ENCODE assay signal across 10 mouse cellular contexts in the genomic region with DNA sequence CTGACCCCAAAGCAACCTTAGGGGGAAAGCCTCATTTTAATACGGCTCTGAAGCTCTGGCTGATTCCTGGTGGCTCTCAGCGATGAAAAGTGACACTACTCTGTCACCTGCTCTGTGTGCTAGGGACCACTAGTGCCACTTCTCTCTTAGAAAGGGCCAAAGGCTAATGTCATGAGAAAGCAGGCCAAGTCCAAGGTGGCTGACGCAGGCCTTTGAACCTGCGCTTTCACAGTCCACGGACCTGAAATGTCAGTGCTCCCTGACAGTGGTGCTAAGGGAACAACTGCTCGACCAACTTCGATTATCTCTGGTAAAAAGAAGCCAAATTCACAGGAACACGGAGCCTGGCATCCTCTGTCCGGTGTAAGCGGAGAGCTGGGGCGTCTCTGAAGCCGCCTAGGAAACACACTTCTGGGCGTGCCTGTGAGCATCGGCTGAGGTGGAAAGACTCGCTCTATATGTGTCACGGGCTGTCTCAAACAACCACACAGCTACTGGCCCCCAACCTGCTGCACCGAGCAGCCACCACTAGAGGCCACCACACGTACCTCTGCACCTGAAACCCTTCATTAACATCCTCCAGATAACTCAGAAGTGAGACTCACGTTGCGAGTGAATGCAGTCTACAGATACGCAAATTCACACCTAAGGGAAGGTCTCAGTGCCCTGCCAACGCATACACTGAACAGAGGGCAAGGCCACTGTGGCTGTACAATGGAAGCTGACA.
DNase-seq lines count a peak whose midpoint lies in the region; ATAC-seq and TF ChIP-seq lines count a peak whose summit lies in the region.
"Had no signal": no experiment of that assay in that cellular context is flagged by ENCODE, and none has a peak within 500 bp of the region (broad histone marks: within the 10 kb centered on the region; RNA-seq: fewer than 3 reads in every experiment).

No protein-coding gene starts in this region.

- WGBS in neural tube, embryonic 11.5 days: 78% methylated on average over 22 of the region's 22 CpGs
- 77% methylated on average over 22 of the region's 22 CpGs for WGBS in neural tube, embryonic 15.5 days
- WGBS in liver, postnatal 0 days (ENCODE audit: insufficient replicate concordance): 68% methylated on average over 22 of the region's 22 CpGs

- no peak overlapping the region for H3K27ac ChIP-seq in neural tube, embryonic 11.5 days (ENCODE audit: low read depth, low read length)
- H3K27ac ChIP-seq in neural tube, embryonic 15.5 days (replicated peaks): no peak overlapping the region
- H3K27ac ChIP-seq in liver, postnatal 0 days (ENCODE audit: low read depth): no peak overlapping the region

- TF ChIP-seq EP300 in liver, postnatal 0 days (IDR thresholded peaks at IDR 0.05; ENCODE audit: low read depth): no peak

- H3K36me3 ChIP-seq in neural tube, embryonic 11.5 days (ENCODE audit: control insufficient read depth, insufficient read depth, low read length): no peaks in the 10 kb centered on the region
- no peaks in the 10 kb centered on the region for H3K36me3 ChIP-seq in neural tube, embryonic 15.5 days
- no peaks in the 10 kb centered on the region for H3K36me3 ChIP-seq in liver, postnatal 0 days (replicated peaks; ENCODE audit: insufficient read depth, low read length)

- peak; percentile 28; the same call in 1 of the 2 replicates for ATAC-seq in neural tube, embryonic 11.5 days (ENCODE audit: insufficient read depth, low FRiP score, low TSS enrichment)
- no peak for ATAC-seq in neural tube, embryonic 15.5 days (ENCODE audit: low FRiP score)
- ATAC-seq in erythroid progenitor cell, adult 5-6 weeks (replicated peaks; ENCODE audit: low FRiP score, poor library complexity, severe bottlenecking): peak; percentile 70
- ATAC-seq in liver, postnatal 0 days: peak; percentile 57

- H3K9ac ChIP-seq in neural tube, embryonic 11.5 days (ENCODE audit: low read length): no peak overlapping the region
- H3K9ac ChIP-seq in neural tube, embryonic 15.5 days (replicated peaks): no peak overlapping the region
- H3K9ac ChIP-seq in liver, postnatal 0 days (replicated peaks): no peak overlapping the region

- intact Hi-C loops in gastrocnemius, postnatal 36 days (cut with DNase I): loop anchor here (5.0 kb wide), 1 partner anchor 149 kb away; no protein-coding TSS in a partner anchor

- no peaks in the 10 kb centered on the region for H3K9me3 ChIP-seq in neural tube, embryonic 11.5 days (ENCODE audit: control insufficient read depth, low read length)
- no peaks in the 10 kb centered on the region for H3K9me3 ChIP-seq in neural tube, embryonic 15.5 days (replicated peaks)
- no peaks in the 10 kb centered on the region for H3K9me3 ChIP-seq in liver, postnatal 0 days (ENCODE audit: low read length)

- H3K4me2 ChIP-seq in neural tube, embryonic 11.5 days (ENCODE audit: low read depth): no peak overlapping the region
- H3K4me2 ChIP-seq in neural tube, embryonic 15.5 days: no peak overlapping the region
- no peak overlapping the region for H3K4me2 ChIP-seq in liver, postnatal 0 days (ENCODE audit: low read depth, low read length)

- H3K27me3 ChIP-seq in neural tube, embryonic 11.5 days (ENCODE audit: control insufficient read depth, insufficient read depth, low read length): no peaks in the 10 kb centered on the region
- no peaks in the 10 kb centered on the region for H3K27me3 ChIP-seq in neural tube, embryonic 15.5 days (replicated peaks)
- H3K27me3 ChIP-seq in liver, postnatal 0 days (ENCODE audit: insufficient read depth, low read length): no peaks in the 10 kb centered on the region

- peaks cover 7% of the 10 kb centered on the region; the same call in 1 of the 2 replicates for H3K4me1 ChIP-seq in neural tube, embryonic 11.5 days (ENCODE audit: control insufficient read depth, insufficient read depth, low read length)
- H3K4me1 ChIP-seq in neural tube, embryonic 15.5 days: peaks cover 47% of the 10 kb centered on the region
- H3K4me1 ChIP-seq in liver, postnatal 0 days (ENCODE audit: insufficient read depth): 0 out of 2 replicates have a peak, but pooled peaks cover 2% of the 10 kb centered on the region

- peak; percentile 91 for TF ChIP-seq CTCF in liver, postnatal 0 days (IDR thresholded peaks at IDR 0.05; ENCODE audit: low read depth)

- no peak overlapping the region for H3K4me3 ChIP-seq in neural tube, embryonic 11.5 days (ENCODE audit: low read depth, low read length)
- H3K4me3 ChIP-seq in neural tube, embryonic 15.5 days (replicated peaks): no peak overlapping the region
- no peak overlapping the region for H3K4me3 ChIP-seq in liver, postnatal 0 days (ENCODE audit: low read depth, low read length)
- H3K4me3 ChIP-seq: erythroblast, embryonic 14.5 days; myocyte had no signal

- DNase-seq in neural tube, embryonic 11.5 days (ENCODE audit: low spot score): peak; percentile 36
- peak; percentile 30 for DNase-seq in c-Kit-positive CD71-negative TER-119-negative erythroid progenitor cells, embryonic 14.5 days (ENCODE audit: low read depth)
- DNase-seq in kidney, adult 9 months: peak; percentile 74
- DNase-seq in liver, postnatal 0 days: peak; percentile 68
- peak; percentile 24 to 39 for DNase-seq in right cerebral cortex, postnatal 36 days (ENCODE audit: low spot score in 2 of 2)
- DNase-seq in gastrocnemius, postnatal 36 days: no peak

Comparison
In these comparisons a context has a peak if more than half of its experiments do, and no peak if none do; other contexts are left out.
1. DNase-seq: peak in neural tube, embryonic 11.5 days (single experiment), c-Kit-positive CD71-negative TER-119-negative erythroid progenitor cells, embryonic 14.5 days (single experiment), kidney, adult 9 months (single experiment), liver, postnatal 0 days (single experiment) and right cerebral cortex, postnatal 36 days (2 of 2); none in gastrocnemius, postnatal 36 days (0 of 2).